Mouse (Mus musculus): ENCODE results near the gene Arl14. TPM values are rescaled to one million over a fixed set of nuclear protein-coding genes. Genes with fewer than 3 reads are reported as not detected.
"Not testable (repeated sequence)": the region's sequence is repeated elsewhere in the genome, so short reads cannot be mapped to it uniquely, and the experiment has no call there.

Arl14 gene
- total RNA-seq, 2 experiments from 2014 or later: not detected

DNA sequence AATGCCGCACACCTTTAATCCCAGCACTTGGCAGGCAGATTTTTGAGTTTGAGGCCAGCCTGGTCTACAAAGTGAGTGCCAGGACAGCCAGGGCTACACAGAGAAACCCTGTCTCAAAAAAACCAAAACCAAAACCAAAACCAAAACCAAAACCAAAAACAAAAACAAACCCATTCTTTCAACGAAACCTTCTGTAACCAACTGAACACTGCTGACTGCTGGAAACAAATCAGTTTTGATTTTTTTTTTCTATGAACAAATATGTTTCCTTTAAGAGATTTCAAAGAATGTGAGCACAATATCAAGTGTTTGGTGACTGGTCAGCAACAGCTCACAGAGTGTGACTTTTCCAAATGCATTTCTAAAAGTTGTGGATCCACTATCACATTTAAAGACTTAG lies 42.1 kb downstream of the Arl14 start:
- not testable (repeated sequence) for DNase-seq (ENCODE audit: low spot score in 2 of 2)

DNA sequence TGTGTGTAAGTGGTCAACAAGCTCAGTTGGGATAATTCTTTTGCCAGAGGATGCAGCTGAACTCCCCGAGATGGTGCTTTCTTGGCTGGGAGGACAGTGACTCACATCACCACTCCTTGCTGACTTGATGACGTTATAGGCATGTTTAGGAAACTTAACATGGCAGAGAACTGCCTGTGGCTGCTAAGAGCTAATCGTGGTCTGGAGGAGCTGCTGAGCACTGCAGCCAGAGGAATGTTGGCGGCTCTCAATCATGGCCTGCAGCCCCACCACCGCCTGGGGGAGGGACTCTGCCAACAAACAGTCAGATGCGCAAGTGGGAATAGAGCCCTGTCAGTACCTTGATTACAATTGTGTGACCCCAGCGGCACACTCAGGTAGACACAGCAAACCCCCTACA lies 49.6 kb downstream of the Arl14 start:
- DNase-seq (ENCODE audit: low spot score in 2 of 2): no peak

Other genes with a start within 250 kb of the Arl14 start
- 10 to 100 TPM; 13.4 to 22.5 TPM for gene Ift80, start 217.8 kb upstream of the Arl14 start, total RNA-seq (2021)
- gene Smc4, start 217.7 kb upstream of the Arl14 start, total RNA-seq (2021): 10 to 100 TPM; 14.7 to 15.5 TPM
- 1 to 10 TPM; 8.6 to 8.7 TPM for gene Trim59, start 177.7 kb upstream of the Arl14 start, total RNA-seq (2021)
- gene Kpna4, start 95.3 kb upstream of the Arl14 start, total RNA-seq (2021): 10 to 100 TPM; 73.3 to 75.7 TPM
- gene Ppm1l, start 94.4 kb downstream of the Arl14 start, total RNA-seq (2021): 10 to 100 TPM; 56.7 to 57.7 TPM